Mouse (Mus musculus) neural tube, postnatal 0 days (tissue): Measurements from ENCODE around the gene Gm20594. TPM values are rescaled to one million over a fixed set of nuclear protein-coding genes. Genes with fewer than 3 reads are reported as not detected.

ENCODE experiments used
- polyA plus RNA-seq: library from polyadenylated mRNA; unstranded; fragments of >200 nt; fragmentation: Nextera tagmentation; extraction: Ambion mirVana; gene quantifications from 2 replicates; pipeline ENCODE4 v1.2.1, GENCODE M21; 2015

Gm20594 gene
- not detected in 2 replicates for polyA plus RNA-seq

GRCm38 (mm10) chr6:79817616-79818015 is at the start of gene Gm20594:
Gene Gm20594 (plus strand): TSS chr6:79817916.

Other genes with a start within 250 kb of the Gm20594 start
- 16.8 and 18.7 TPM in 2 replicates for gene Lrrtm4, start 201.0 kb downstream of the Gm20594 start, polyA plus RNA-seq